Mouse (Mus musculus) forelimb bud, embryonic 11.5 days (tissue): Measurements from ENCODE around the gene St8sia1.

Experiments used
- DNase-seq: peaks from one replicate; pipeline ENCODE4 v3.0.0-alpha.2; 2012; ENCODE audit warnings: low read depth, low spot score

St8sia1 gene

DNA sequence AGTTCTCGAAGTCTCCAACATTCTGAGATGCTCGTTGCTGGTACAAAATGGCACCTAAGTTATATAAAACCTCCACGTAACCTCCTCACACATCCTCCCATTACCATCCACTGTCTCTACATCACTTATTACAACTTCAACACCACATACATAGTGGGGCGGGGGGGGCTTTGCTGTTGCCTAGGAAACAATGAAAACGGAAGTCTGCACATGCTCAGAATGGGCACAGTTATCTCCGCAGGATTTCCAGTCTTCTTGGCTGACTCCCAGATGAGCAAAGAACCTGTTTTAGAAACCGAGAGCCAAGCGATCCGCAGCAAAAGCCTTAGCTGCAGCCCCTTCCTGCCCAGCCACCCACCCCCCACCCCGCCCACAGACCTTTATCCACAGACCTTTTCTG is 174.5 kb downstream of the St8sia1 start:
- DNase-seq: no peak

DNA sequence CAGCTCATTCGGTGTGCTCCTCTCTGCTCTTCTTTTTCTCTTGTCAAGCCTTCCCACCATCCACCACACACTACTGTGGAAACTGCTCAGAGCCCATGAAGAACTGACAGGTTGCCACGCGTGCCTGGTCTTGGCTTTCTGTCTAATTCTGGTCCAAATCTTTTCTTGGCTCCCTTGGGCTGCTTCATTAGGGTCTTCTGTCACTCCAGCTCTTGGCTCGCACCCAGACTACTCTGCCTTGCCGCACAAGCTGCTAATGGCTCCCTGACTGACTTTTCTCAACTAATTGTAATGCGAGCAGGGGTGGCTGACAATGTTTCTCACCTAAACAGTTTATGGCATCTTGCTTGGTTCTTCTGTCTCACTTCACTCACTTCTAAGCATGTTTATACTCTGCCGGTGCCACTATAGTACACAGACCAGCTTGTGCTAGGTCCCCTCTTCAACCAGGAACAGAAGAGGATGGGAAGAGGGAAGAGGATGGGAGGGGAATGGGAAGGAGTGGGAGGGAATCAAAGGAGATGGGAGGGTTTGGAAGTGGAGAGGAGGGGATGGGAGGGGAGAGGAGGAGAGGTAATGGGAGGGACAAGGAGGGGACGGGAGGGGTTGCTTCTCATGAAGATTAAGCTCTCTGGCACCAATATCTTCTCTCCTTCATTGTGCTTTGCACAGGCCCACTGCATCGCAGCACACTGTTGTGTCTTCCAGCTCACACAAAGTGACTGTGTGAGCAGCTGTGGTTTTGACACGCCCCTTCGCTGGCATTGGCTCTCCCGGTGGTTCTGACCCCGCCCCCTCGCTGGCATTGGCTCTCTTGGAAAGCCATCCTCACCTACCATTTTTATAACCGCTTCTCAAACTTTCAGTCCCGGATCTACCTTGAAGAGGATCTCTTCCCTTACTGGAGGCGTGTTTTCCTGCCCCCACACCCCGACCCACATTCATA is 175.9 kb downstream of the St8sia1 start:
- no peak for DNase-seq

DNA sequence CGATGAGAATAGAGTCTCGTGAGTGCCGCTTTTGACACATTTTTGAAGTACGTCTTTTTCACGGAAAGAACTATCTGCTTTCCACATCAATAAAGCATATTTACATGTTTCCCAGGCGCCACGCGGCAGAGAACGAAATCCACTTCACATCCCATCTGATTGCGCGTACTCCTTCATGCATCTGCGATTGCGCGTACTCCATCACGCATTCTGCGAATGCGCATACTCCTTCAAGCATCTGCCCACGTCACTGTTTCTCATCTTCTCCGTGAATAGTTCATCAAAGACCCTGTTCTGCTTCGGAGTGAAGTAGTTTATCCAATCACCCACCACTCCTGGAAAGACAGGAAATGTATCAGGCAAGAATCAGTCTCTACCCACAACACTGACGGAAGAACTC is 178.1 kb downstream of the St8sia1 start:
- no peak for DNase-seq

GRCm38 (mm10) chr6:142785343-142785742 is 178.9 kb downstream of the St8sia1 start:
- DNase-seq: peak; percentile 70

DNA sequence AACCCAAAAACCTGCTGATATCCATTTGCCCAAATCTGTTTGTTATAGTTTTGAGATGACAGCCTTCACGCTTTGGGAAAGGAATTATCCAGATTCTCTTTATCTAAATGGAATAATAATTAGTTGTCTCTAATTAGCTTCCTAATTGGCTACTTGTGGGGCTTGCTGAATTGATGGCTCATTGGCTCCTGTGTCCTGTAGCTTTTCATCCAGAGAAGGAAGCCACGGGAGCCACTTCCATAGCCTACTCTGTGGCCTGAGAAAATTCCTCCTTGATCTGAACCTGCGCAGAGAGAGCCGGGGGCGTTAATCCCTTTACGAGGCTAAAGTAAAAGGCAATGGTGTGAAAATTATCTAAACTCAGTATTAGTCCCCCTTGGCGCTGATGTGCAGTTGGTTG is 183.0 kb downstream of the St8sia1 start:
- no peak for DNase-seq

DNA sequence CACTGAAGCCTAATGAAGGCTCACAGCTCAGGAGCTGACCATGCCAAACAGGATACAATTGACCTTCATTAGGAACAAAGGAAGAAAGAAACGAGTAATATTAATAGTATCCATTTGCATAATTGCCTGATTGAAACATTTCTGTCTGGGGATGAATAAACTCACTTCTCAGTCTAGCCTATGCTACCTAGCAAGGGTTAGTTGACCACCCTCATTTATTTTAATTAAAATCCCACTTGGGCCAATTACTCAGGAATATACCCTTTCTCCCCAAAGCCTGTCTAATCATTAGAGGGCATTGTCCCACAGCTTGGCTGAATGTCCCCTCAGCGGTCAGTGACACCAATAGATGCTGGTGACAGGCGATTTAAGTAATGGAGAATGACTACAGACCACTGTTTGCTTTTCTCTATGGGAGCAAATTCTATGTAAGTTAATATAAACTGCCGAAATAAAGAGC is 183.6 kb downstream of the St8sia1 start:
- DNase-seq: no peak

- DNase-seq: no peak
Observed at GRCm38 (mm10) chr6:142779812-142780573, 184.3 kb downstream of the St8sia1 start.

GRCm38 (mm10) chr6:142779045-142779811 is 185.0 kb downstream of the St8sia1 start:
- peak; percentile 8 for DNase-seq

GRCm38 (mm10) chr6:142776935-142777334 is 187.3 kb downstream of the St8sia1 start:
- no peak for DNase-seq

GRCm38 (mm10) chr6:142773566-142773965 is 190.7 kb downstream of the St8sia1 start:
- DNase-seq: no peak

GRCm38 (mm10) chr6:142771643-142772042 is 192.6 kb downstream of the St8sia1 start:
- DNase-seq: no peak
